In the genomic region with DNA sequence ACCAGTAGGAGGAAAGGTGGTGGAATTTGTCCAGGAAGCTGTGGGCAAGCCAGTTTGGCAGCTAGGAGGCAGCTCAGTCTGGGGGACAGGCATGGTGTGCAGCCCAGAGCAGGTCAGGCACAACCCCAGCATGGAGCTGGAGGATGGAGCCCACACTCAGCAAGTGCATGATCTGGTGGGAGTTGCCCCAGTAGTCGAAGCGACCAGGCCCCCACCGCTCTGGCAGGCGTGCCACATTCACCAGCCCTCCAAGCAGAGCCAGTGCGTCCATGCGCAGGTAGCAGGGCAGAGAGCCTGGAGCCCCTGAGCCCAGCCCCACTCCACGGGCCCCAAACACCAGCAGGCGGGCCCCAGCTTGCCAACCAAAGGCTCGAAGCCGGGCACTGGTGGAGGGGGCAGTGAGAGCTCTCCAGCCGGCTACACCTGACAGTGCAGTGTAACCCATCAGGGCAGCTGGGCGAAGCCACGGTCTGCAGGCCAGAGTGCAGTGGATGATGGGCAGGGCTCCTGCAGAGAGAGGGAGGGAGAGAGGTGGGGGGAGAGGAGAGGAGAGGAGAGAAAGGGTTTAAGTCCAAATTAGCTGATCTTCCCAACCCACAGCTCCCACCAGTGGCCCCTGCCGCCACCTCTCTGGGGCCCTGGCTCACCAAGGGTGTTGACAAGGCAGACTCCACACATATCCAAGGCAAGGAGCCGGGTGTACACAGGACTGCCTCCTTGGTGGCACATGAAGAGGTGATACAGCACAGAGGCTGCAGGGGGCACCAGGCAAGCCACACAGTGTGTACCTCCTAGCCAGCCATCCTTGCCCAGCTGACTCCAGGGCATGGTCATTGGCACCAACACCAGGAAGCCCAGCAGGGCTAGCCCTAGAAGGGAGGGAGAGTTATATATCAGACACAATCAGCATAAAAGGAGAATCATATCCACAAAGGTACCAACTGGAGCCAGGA, we compare ENCODE assay signal across 9 mouse cellular contexts. TPM values are rescaled to one million over a fixed set of nuclear protein-coding genes. Genes with fewer than 3 reads are reported as not detected.
A peak's percentile ranks its signal among the peaks of the same experiment; 100 is the strongest.
DNase-seq lines count a peak whose midpoint lies in the region; ATAC-seq and TF ChIP-seq lines count a peak whose summit lies in the region.
"Had no signal": no experiment of that assay in that cellular context is flagged by ENCODE, and none has a peak within 500 bp of the region (broad histone marks: within the 10 kb centered on the region; RNA-seq: fewer than 3 reads in every experiment).

No protein-coding gene starts in this region.

- no peak overlapping the region for H3K4me3 ChIP-seq in lung, adult 2 months (replicated peaks; ENCODE audit: extremely low read depth, low read depth, low read length)
- no peak overlapping the region for H3K4me3 ChIP-seq in embryonic facial prominence, embryonic 11.5 days (ENCODE audit: low read depth, low read length)
- no peak overlapping the region for H3K4me3 ChIP-seq in limb, embryonic 10.5 days

- peaks cover 42% of the 10 kb centered on the region for H3K27me3 ChIP-seq in embryonic facial prominence, embryonic 11.5 days (ENCODE audit: control insufficient read depth, insufficient read depth, low read length)
- peaks cover 75% of the 10 kb centered on the region for H3K27me3 ChIP-seq in limb, embryonic 10.5 days (ENCODE audit: low read depth, poor library complexity, severe bottlenecking)

- intact Hi-C loops in gastrocnemius, postnatal 14 days (cut with DNase I; ENCODE audit: low total_unique reads): no loop called here

- no peak for DNase-seq in lung, adult 2 months
- DNase-seq in lung, postnatal 25 days (ENCODE audit: low spot score): no peak
- DNase-seq in embryonic facial prominence, embryonic 11.5 days (ENCODE audit: low spot score): no peak
- peak; percentile 36 for DNase-seq in limb, embryonic 10.5 days (ENCODE audit: low spot score)
- DNase-seq in retina, postnatal 1 day: peak; percentile 30
- DNase-seq in gastrocnemius, postnatal 14 days: no peak
- DNase-seq in frontal cortex, postnatal 14 days (ENCODE audit: low spot score in 2 of 2): no peak

- H3K4me1 ChIP-seq in lung, adult 2 months (ENCODE audit: control insufficient read depth, insufficient read depth, low read length): peaks cover 14% of the 10 kb centered on the region
- peaks cover 6% of the 10 kb centered on the region for H3K4me1 ChIP-seq in embryonic facial prominence, embryonic 11.5 days (ENCODE audit: control insufficient read depth, insufficient read depth, low read length)
- H3K4me1 ChIP-seq in limb, embryonic 10.5 days: peaks cover 43% of the 10 kb centered on the region

- no peaks in the 10 kb centered on the region for H3K9me3 ChIP-seq in embryonic facial prominence, embryonic 11.5 days (replicated peaks; ENCODE audit: control insufficient read depth, low read length)
- 0 out of 2 replicates have a peak, but pooled peaks cover 3% of the 10 kb centered on the region for H3K9me3 ChIP-seq in limb, embryonic 10.5 days (replicated peaks)
- H3K9me3 ChIP-seq: heart, embryonic 13.5 days; limb, embryonic 15.5 days had no signal

- H3K4me2 ChIP-seq in embryonic facial prominence, embryonic 11.5 days (ENCODE audit: low read depth, low read length): no peak overlapping the region

- H3K27ac ChIP-seq in embryonic facial prominence, embryonic 11.5 days (replicated peaks; ENCODE audit: low read depth, low read length): no peak overlapping the region
- H3K27ac ChIP-seq in limb, embryonic 10.5 days: no peak overlapping the region
- H3K27ac ChIP-seq: heart, embryonic 13.5 days; limb, embryonic 15.5 days had no signal

- TF ChIP-seq POLR2A in lung, adult 2 months (IDR thresholded peaks at IDR 0.05; ENCODE audit: borderline replicate concordance, extremely low read depth, low read depth, low read length): no peak

- 0 out of 2 replicates have a peak, but pooled peaks have one; percentile 11 for TF ChIP-seq CTCF in lung, adult 2 months (IDR thresholded peaks at IDR 0.05; ENCODE audit: insufficient read depth, low read length)

- 0 out of 2 replicates have a peak, but pooled peaks have one; percentile 2 for ATAC-seq in embryonic facial prominence, embryonic 11.5 days (replicated peaks; ENCODE audit: insufficient number of reproducible peaks, low FRiP score, low TSS enrichment, low read depth)

- WGBS in lung, adult 2 months: 80% methylated on average over 15 of the region's 15 CpGs
- WGBS in embryonic facial prominence, embryonic 11.5 days: 62% methylated on average over 15 of the region's 15 CpGs
- 60% methylated on average over 15 of the region's 15 CpGs for WGBS in limb, embryonic 10.5 days

- no peak overlapping the region; the same call in 1 of the 2 replicates for H3K9ac ChIP-seq in embryonic facial prominence, embryonic 11.5 days (replicated peaks; ENCODE audit: low read length)
- H3K9ac ChIP-seq: limb, embryonic 15.5 days had no signal

- H3K36me3 ChIP-seq in embryonic facial prominence, embryonic 11.5 days (replicated peaks; ENCODE audit: control insufficient read depth, insufficient read depth, low read depth, low read length): no peaks in the 10 kb centered on the region
- peaks cover 49% of the 10 kb centered on the region for H3K36me3 ChIP-seq in limb, embryonic 10.5 days

RNA-seq across cellular contexts. Expression of a gene that starts 2.9 kb away (rescaled TPM):
- 59.8 and 63.5 TPM in 2 replicates for polyA plus RNA-seq in lung, adult 2 months (2012; rRNA removed)
- 11.8 and 12.1 TPM in 2 replicates for polyA plus RNA-seq in embryonic facial prominence, embryonic 11.5 days (2014; fragmentation: Nextera tagmentation; extraction: Ambion mirVana)
- polyA plus RNA-seq in limb, embryonic 10.5 days (2016; fragmentation: Nextera tagmentation; extraction: Ambion mirVana): 5.9 and 9.0 TPM in 2 replicates
- total RNA-seq in gastrocnemius, postnatal 14 days (2021): 1 to 10 TPM; 5.7 to 9.1 TPM

RNA-seq across cellular contexts. Expression of a gene that starts 7.9 kb away (rescaled TPM):
- 0.81 and 1.1 TPM in 2 replicates for polyA plus RNA-seq in lung, adult 2 months (2012; rRNA removed)
- polyA plus RNA-seq in embryonic facial prominence, embryonic 11.5 days (2014; fragmentation: Nextera tagmentation; extraction: Ambion mirVana): 8.1 and 11.7 TPM in 2 replicates
- 13.8 and 19.5 TPM in 2 replicates for polyA plus RNA-seq in limb, embryonic 10.5 days (2016; fragmentation: Nextera tagmentation; extraction: Ambion mirVana)
- not detected for total RNA-seq in gastrocnemius, postnatal 14 days (2021)

RNA-seq across cellular contexts. Expression of a gene that starts 11.6 kb away (rescaled TPM):
- 21.8 and 25.3 TPM in 2 replicates for polyA plus RNA-seq in lung, adult 2 months (2012; rRNA removed)
- 29.5 and 37.3 TPM in 2 replicates for polyA plus RNA-seq in embryonic facial prominence, embryonic 11.5 days (2014; fragmentation: Nextera tagmentation; extraction: Ambion mirVana)
- 66.8 and 67.6 TPM in 2 replicates for polyA plus RNA-seq in limb, embryonic 10.5 days (2016; fragmentation: Nextera tagmentation; extraction: Ambion mirVana)
- 1 to 10 TPM; 2.1 to 2.3 TPM for total RNA-seq in gastrocnemius, postnatal 14 days (2021)

RNA-seq across cellular contexts. Expression of a gene that starts 15.2 kb away (rescaled TPM):
- polyA plus RNA-seq in lung, adult 2 months (2012; rRNA removed): not detected in 2 replicates
- polyA plus RNA-seq in embryonic facial prominence, embryonic 11.5 days (2014; fragmentation: Nextera tagmentation; extraction: Ambion mirVana): 0.20 and 0.22 TPM in 2 replicates
- 0.13 and 0.36 TPM in 2 replicates for polyA plus RNA-seq in limb, embryonic 10.5 days (2016; fragmentation: Nextera tagmentation; extraction: Ambion mirVana)
- total RNA-seq in gastrocnemius, postnatal 14 days (2021): under 1 TPM in 1 of 2 experiments, not detected in 1; 0.09 TPM

RNA-seq across cellular contexts. Expression of a gene that starts 33.6 kb away (rescaled TPM):
- polyA plus RNA-seq in lung, adult 2 months (2012; rRNA removed): 37.1 and 39.1 TPM in 2 replicates
- 88.3 and 103 TPM in 2 replicates for polyA plus RNA-seq in embryonic facial prominence, embryonic 11.5 days (2014; fragmentation: Nextera tagmentation; extraction: Ambion mirVana)
- polyA plus RNA-seq in limb, embryonic 10.5 days (2016; fragmentation: Nextera tagmentation; extraction: Ambion mirVana): 177 and 183 TPM in 2 replicates
- 10 to 100 TPM; 35.6 to 35.8 TPM for total RNA-seq in gastrocnemius, postnatal 14 days (2021)

Comparison
In these comparisons a context has a peak if more than half of its experiments do, and no peak if none do; other contexts are left out.
1. DNase-seq: peak in limb, embryonic 10.5 days (single experiment) and retina, postnatal 1 day (single experiment); none in lung, adult 2 months (single experiment), lung, postnatal 25 days (single experiment), embryonic facial prominence, embryonic 11.5 days (single experiment), gastrocnemius, postnatal 14 days (single experiment) and frontal cortex, postnatal 14 days (0 of 2).